Mouse (Mus musculus) liver, adult 2 months (tissue): ENCODE measurements around the gene Tns2. TPM values are rescaled to one million over a fixed set of nuclear protein-coding genes. Genes with fewer than 3 reads are reported as not detected.

Experiments
- DNase-seq: peaks from one replicate; pipeline ENCODE4 v3.0.0-alpha.2; 2011; ENCODE audit warnings: low read depth, low spot score; ENCODE audit errors: extremely low read depth
- H3K27ac ChIP-seq: fragments of 200-500 bp; replicated peaks from 2 replicates; pipeline ENCODE4 v1.5.1; 2012; ENCODE audit warnings: low read depth, mild to moderate bottlenecking, control low read depth, inconsistent platforms, low read length; ENCODE audit not compliant: insufficient read depth
- H3K27me3 ChIP-seq: fragments of 200-500 bp; 2 replicates; pipeline ENCODE4 v1.6.1; 2012; ENCODE audit warnings: mild to moderate bottlenecking, moderate library complexity, low read length, inconsistent platforms; ENCODE audit not compliant: control insufficient read depth, insufficient read depth
- H3K36me3 ChIP-seq: fragments of 200-500 bp; 2 replicates; pipeline ENCODE4 v1.6.1; 2012; ENCODE audit warnings: low read length, inconsistent platforms; ENCODE audit not compliant: control insufficient read depth, insufficient read depth
- H3K4me1 ChIP-seq: fragments of 200-500 bp; 2 replicates; pipeline ENCODE4 v1.6.1; 2011; ENCODE audit warnings: low read length; ENCODE audit not compliant: control insufficient read depth, insufficient read depth
- H3K4me3 ChIP-seq: fragments of 200-500 bp; 2 replicates; pipeline ENCODE4 v1.5.1; 2011; ENCODE audit warnings: low read depth, mild to moderate bottlenecking, control low read depth, low read length, moderate library complexity; ENCODE audit not compliant: insufficient read depth
- H3K79me2 ChIP-seq: fragments of 200-500 bp; 2 replicates; pipeline ENCODE4 v1.6.1; 2012; ENCODE audit warnings: inconsistent platforms, mild to moderate bottlenecking, low read length, moderate library complexity; ENCODE audit not compliant: control insufficient read depth, insufficient read depth
- H3K9ac ChIP-seq: fragments of 200-500 bp; 2 replicates; pipeline ENCODE4 v1.6.1; 2012; ENCODE audit warnings: low read depth, mild to moderate bottlenecking, control low read depth, inconsistent platforms, low read length
- CTCF ChIP-seq: fragments of 200-500 bp; IDR thresholded peaks from 2 replicates; pipeline ENCODE4 v1.5.1; 2011; ENCODE audit warnings: low read depth, low read length, control low read depth
- POLR2A ChIP-seq: fragments of 200-500 bp; IDR thresholded peaks from 2 replicates; pipeline ENCODE4 v1.6.1; 2011; ENCODE audit warnings: low read length, control low read depth; ENCODE audit not compliant: insufficient read depth; ENCODE audit errors: extremely low read depth
- WGBS: fragments of 180-500 bp; shearing (Covaris S2); methylation state at CpG from one replicate; pipeline ENCODE4 v1.1.7; 2018; 5-methylcytosine and 5-hydroxymethylcytosine counted together
- polyA plus RNA-seq: library from polyadenylated mRNA; depleted of rRNA; stranded (reverse); fragments of >200 nt; gene quantifications from 2 replicates; pipeline ENCODE4 v1.2.3, GENCODE M21; 2012
- total RNA-seq: library from RNA; depleted of rRNA; stranded (reverse); fragments of >200 nt; gene quantifications from 2 replicates; pipeline ENCODE4 v1.2.3, GENCODE M21; 2014

The Tns2 gene
- total and polyA plus RNA-seq, 2 experiments = 21.8 to 35.9 TPM

DNA sequence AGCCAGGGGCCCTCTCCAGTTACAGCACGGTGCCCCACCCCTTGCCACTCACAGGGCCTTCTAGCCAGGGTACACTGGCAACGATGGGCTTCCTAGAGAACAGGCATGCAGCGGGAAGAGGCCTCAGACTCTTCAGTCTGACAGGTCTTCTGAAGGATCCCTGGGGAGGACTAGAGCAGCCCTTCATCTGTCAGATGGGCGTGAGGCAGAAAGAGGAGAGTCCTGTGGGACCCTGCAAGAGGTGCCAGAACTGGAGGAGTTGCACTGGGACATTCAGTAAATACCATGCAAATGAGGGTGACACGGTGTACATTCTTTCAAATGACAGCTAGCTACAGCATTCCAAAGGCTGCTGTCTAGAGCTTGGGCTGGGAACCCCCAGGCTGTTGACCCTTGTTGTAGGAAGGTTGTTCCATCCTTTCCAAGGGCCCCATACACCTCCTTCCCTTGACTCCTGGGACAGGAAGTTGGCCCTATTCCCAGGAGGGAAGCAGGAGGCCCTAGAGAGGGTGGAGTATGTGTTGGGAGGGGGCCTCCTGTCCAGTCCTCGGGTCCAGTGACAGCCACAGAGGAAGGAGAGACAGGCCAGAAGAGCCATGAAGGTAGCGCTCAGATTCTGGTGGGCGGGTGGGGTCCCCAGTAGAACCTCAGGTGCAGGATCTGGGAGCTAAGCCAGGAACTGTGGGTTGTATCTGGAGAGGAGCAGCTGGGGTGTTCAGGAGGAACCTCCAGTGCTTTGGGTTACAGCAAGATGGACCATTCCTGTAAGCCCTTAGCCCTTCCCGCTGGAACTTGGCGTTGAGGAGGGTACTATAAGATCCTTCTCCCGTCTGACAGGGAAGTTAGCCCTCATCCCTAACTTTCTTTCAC lies 1.7 kb downstream of the Tns2 start:
- H3K27me3 ChIP-seq = no peaks in the 10 kb centered on the region
- H3K4me3 ChIP-seq = peak overlapping the region; percentile 65
- peak overlapping the region; percentile 77 for H3K9ac ChIP-seq
- WGBS = 40% methylated on average over 11 of the region's 11 CpGs
- peaks cover 3% of the 10 kb centered on the region; the same call in 1 of the 2 replicates for H3K36me3 ChIP-seq
- peak; percentile 58 for DNase-seq
- H3K27ac ChIP-seq = peak overlapping the region; percentile 92
- peaks cover 53% of the 10 kb centered on the region for H3K4me1 ChIP-seq
- H3K79me2 ChIP-seq = peaks cover 5% of the 10 kb centered on the region; the same call in 1 of the 2 replicates
- TF ChIP-seq CTCF (no peak), POLR2A (no peak)

DNA sequence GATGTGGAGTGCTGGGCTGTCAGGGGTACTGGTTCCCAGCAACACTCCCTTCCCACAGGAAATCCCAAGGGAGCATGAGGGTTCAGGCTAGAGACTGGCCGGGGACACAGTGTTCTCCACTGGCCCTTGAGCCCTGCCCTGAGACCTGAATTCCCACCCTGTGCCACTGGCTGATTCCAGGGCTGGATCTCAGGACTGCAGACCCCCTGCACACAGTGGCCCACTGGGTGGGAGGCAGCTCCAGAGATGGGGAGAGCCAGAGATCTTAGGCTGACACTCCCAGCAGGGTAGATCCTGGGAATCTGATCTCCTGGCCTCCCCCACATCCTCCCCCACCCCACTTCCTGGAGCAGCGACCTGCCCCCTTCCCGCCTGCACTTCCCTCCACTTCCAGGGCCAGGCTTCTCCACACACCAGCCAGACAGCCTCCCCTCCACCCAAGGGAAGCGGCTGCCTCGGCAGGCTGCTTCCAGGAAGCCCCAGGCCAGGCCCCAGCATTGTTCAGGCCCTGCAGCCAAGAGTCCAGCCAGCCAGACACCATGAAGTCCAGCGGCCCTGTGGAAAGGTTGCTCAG lies 2.4 kb downstream of the Tns2 start:
- Histone ChIP-seq H3K4me3 (peak overlapping the region; percentile 65), H3K27ac (peak overlapping the region; percentile 92), H3K79me2 (peaks cover 5% of the 10 kb centered on the region; the same call in 1 of the 2 replicates), H3K36me3 (peaks cover 8% of the 10 kb centered on the region), H3K27me3 (no peaks in the 10 kb centered on the region), H3K9ac (peak overlapping the region; percentile 77), H3K4me1 (peaks cover 49% of the 10 kb centered on the region)
- DNase-seq = no peak
- TF ChIP-seq CTCF = no peak
- peak; percentile 38; the same call in 1 of the 2 replicates for TF ChIP-seq POLR2A
- WGBS = 8% methylated on average over 6 of the region's 6 CpGs

GRCm38 (mm10) chr15:102103371-102103946 lies 3.2 kb downstream of the Tns2 start:
- 16% methylated on average over 14 of the region's 14 CpGs for WGBS
- H3K79me2 ChIP-seq = peaks cover 5% of the 10 kb centered on the region; the same call in 1 of the 2 replicates
- peak overlapping the region; percentile 65 for H3K4me3 ChIP-seq
- DNase-seq = peak; percentile 65
- peak overlapping the region; percentile 77 for H3K9ac ChIP-seq
- TF ChIP-seq POLR2A (no peak), CTCF (no peak)
- peak overlapping the region; percentile 92 for H3K27ac ChIP-seq
- peaks cover 16% of the 10 kb centered on the region for H3K36me3 ChIP-seq
- H3K27me3 ChIP-seq = no peaks in the 10 kb centered on the region
- H3K4me1 ChIP-seq = peaks cover 53% of the 10 kb centered on the region

- Histone ChIP-seq H3K27ac (peak overlapping the region; percentile 99), H3K4me1 (peaks cover 57% of the 10 kb centered on the region), H3K4me3 (peak overlapping the region; percentile 71), H3K27me3 (no peaks in the 10 kb centered on the region), H3K36me3 (peaks cover 19% of the 10 kb centered on the region), H3K9ac (peak overlapping the region; percentile 86), H3K79me2 (peaks cover 5% of the 10 kb centered on the region; the same call in 1 of the 2 replicates)
- whole genome bisulfite sequencing = 5% methylated on average over 12 of the region's 12 CpGs
- no peak for TF ChIP-seq CTCF
- TF ChIP-seq POLR2A = peak; percentile 52; the same call in 1 of the 2 replicates
- peak; percentile 100 for DNase-seq
Observed at GRCm38 (mm10) chr15:102103947-102104555, 3.8 kb downstream of the Tns2 start.

- H3K27ac ChIP-seq = peak overlapping the region; percentile 99
- no peaks in the 10 kb centered on the region for H3K27me3 ChIP-seq
- peaks cover 48% of the 10 kb centered on the region for H3K4me1 ChIP-seq
- peak overlapping the region; percentile 43 for H3K4me3 ChIP-seq
- DNase-seq = peak; percentile 89
- peaks cover 31% of the 10 kb centered on the region for H3K36me3 ChIP-seq
- H3K9ac ChIP-seq = peak overlapping the region; percentile 74
- H3K79me2 ChIP-seq = peaks cover 7% of the 10 kb centered on the region; the same call in 1 of the 2 replicates
- TF ChIP-seq CTCF (no peak), POLR2A (peak; percentile 78)
- WGBS = 4% methylated on average over 5 of the region's 5 CpGs
Observed at GRCm38 (mm10) chr15:102105360-102105759, 5.1 kb downstream of the Tns2 start.
